Mouse (Mus musculus): ENCODE results near the gene Vmn1r225.
"Not testable (repeated sequence)": the region's sequence is repeated elsewhere in the genome, so short reads cannot be mapped to it uniquely, and the experiment has no call there.

Vmn1r225 gene

DNA sequence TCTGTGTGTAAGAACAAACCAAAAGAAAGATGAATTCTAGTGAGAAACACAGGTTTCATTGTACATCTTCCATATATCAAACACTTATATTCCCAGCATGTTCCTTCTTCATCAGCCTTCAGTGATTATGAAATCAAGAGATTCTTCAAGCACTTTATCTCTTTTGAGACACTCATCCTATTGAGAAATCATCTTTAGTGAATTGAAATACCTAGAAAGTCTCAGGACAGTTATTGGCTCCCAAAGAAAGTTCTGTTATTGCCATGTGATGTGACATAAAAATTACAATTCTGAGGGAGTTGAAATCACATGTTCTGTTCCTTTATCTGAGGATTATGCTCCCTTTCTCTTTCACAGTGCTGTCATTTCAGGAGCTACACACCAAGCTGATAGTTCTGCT is at the start of gene Vmn1r225:
Gene Vmn1r225 (plus strand): TSS at position 301 of the 400 bp plus-strand sequence.
- no peak for DNase-seq (ENCODE audit: low spot score)

DNA sequence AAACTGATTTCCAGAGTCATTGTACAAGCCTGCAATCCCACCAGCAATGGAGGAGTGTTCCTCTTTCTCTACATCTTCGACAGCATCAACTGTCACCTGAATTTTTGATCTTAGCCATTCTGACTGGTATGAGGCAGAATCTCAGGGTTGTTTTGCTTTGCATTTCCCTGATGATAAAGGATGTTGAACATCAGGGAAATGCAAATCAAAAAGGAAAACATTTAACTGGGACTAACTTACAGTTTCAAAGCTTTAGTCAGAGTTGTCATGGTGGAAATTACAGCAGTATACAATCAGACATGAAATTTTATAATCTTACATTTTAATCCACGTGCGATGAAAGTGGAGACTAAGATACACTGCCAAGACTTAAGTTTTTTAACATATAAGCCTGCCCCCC is 24.6 kb upstream of the Vmn1r225 start:
- no peak for DNase-seq (ENCODE audit: low spot score)

DNA sequence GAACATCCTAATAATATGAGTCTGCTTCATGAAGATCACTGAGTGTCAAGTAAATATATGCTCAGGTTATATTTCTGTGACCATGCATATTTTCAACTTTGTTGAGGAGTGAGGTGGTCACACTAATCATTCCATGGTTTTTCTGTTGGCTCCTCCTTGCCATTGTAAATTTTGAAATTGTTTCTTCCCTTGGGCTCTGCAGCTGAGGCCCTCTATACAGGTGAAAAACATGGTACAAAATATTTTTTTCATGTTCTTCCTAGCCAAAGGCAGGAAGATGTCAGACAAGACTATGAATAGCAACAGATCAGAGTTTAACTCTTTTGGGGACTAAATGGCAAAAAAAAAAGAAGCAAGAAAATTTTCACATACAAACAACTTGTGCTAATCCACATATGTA is 16.7 kb upstream of the Vmn1r225 start, which contains the start of gene Vmn2r108:
Gene Vmn2r108 (minus strand): TSS at position 101 of the 400 bp plus-strand sequence.
- DNase-seq (ENCODE audit: low spot score) = no peak

DNA sequence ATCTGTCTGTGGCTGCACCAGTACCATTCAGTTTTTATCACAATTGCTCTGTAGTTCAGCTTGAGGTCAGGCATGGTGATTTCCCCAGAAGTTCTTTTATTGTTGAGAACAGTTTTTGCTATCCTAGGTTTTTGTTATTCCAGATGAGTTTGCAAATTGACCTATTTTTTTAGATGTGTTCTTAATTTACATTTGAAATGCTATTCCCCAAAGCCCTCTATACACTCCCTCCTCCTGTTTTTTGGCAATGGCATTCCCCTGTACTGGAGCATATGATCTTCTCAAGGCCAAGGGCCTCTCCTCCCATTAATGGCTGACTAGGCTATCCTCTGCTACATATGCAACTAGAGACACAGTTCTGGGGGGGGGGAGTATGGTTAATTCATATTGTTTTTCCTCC is 10.3 kb downstream of the Vmn1r225 start:
- not testable (repeated sequence) for DNase-seq (ENCODE audit: low spot score)

All from adipocyte (in vitro differentiated cells).